ENCODE assay signal across 7 mouse cellular contexts in genomic region chr15:99456963-99457605, GRCm38 (mm10). TPM values are rescaled to one million over a fixed set of nuclear protein-coding genes. Genes with fewer than 3 reads are reported as not detected.
DNase-seq lines count a peak whose midpoint lies in the region; ATAC-seq and TF ChIP-seq lines count a peak whose summit lies in the region.

No protein-coding gene starts in this region.

- under 1% methylated on average over 29 of the region's 43 CpGs for WGBS in hindbrain, postnatal 0 days
- WGBS in limb, embryonic 11.5 days, result under 1% methylated on average over 40 of the region's 43 CpGs
- WGBS in midbrain, embryonic 11.5 days, result under 1% methylated on average over 40 of the region's 43 CpGs

- no peaks in the 10 kb centered on the region for H3K36me3 ChIP-seq in hindbrain, postnatal 0 days (ENCODE audit: insufficient read depth, low read length)
- no peaks in the 10 kb centered on the region for H3K36me3 ChIP-seq in limb, embryonic 11.5 days (ENCODE audit: control insufficient read depth, insufficient read depth, low read length)
- no peaks in the 10 kb centered on the region for H3K36me3 ChIP-seq in midbrain, embryonic 11.5 days (ENCODE audit: control insufficient read depth, insufficient read depth, low read length)

- H3K4me3 ChIP-seq in hindbrain, postnatal 0 days (ENCODE audit: low read length), result peak overlapping the region; percentile 81
- H3K4me3 ChIP-seq in limb, embryonic 11.5 days (ENCODE audit: low read depth, low read length), result peak overlapping the region; percentile 88
- H3K4me3 ChIP-seq in midbrain, embryonic 11.5 days (ENCODE audit: low read depth, low read length), result peak overlapping the region; percentile 87

- peak overlapping the region; percentile 93 for H3K27ac ChIP-seq in hindbrain, postnatal 0 days
- peak overlapping the region; percentile 85 for H3K27ac ChIP-seq in limb, embryonic 11.5 days (replicated peaks; ENCODE audit: low read depth, low read length)
- peak overlapping the region; percentile 58 for H3K27ac ChIP-seq in midbrain, embryonic 11.5 days (ENCODE audit: low read depth, low read length)

- H3K9ac ChIP-seq in hindbrain, postnatal 0 days (replicated peaks; ENCODE audit: low read length), result peak overlapping the region; percentile 70
- H3K9ac ChIP-seq in limb, embryonic 11.5 days (ENCODE audit: low read length), result peak overlapping the region; percentile 78
- peak overlapping the region; percentile 74 for H3K9ac ChIP-seq in midbrain, embryonic 11.5 days (ENCODE audit: low read length)

- H3K4me1 ChIP-seq in hindbrain, postnatal 0 days (ENCODE audit: insufficient read depth, low read length), result peaks cover 26% of the 10 kb centered on the region
- H3K4me1 ChIP-seq in limb, embryonic 11.5 days (ENCODE audit: control insufficient read depth, insufficient read depth, low read length), result peaks cover 23% of the 10 kb centered on the region
- H3K4me1 ChIP-seq in midbrain, embryonic 11.5 days (ENCODE audit: control insufficient read depth, insufficient read depth, low read length), result peaks cover 15% of the 10 kb centered on the region

- TF ChIP-seq CTCF in hindbrain, postnatal 0 days (IDR thresholded peaks at IDR 0.05; ENCODE audit: low read depth), result no peak

- DNase-seq in adrenal gland, adult (ENCODE audit: inconsistent age in 2 of 2, low spot score in 1 of 2), result peak; percentile 83 to 92
- peak; percentile 75 to 77 for DNase-seq in cerebellum, postnatal 14 days
- peak; percentile 44 to 49 for DNase-seq in gastrocnemius, adult 8-10 months (ENCODE audit: low spot score in 2 of 2)
- peak; percentile 75 for DNase-seq in hindbrain, postnatal 0 days (ENCODE audit: low spot score)
- peak; percentile 79 for DNase-seq in limb, embryonic 11.5 days (ENCODE audit: low spot score)
- DNase-seq in midbrain, embryonic 11.5 days (ENCODE audit: low spot score, missing footprints), result peak; percentile 95
- DNase-seq in spleen, postnatal 10 days (ENCODE audit: low spot score in 2 of 2), result peak; percentile 24 to 46

- peak overlapping the region; percentile 86 for H3K4me2 ChIP-seq in hindbrain, postnatal 0 days (ENCODE audit: low read depth, low read length)
- H3K4me2 ChIP-seq in limb, embryonic 11.5 days (ENCODE audit: low read depth, severe bottlenecking), result peak overlapping the region; percentile 68
- peak overlapping the region; percentile 74 for H3K4me2 ChIP-seq in midbrain, embryonic 11.5 days

- peak; percentile 78 for ATAC-seq in hindbrain, postnatal 0 days
- ATAC-seq in limb, embryonic 11.5 days (ENCODE audit: insufficient number of reproducible peaks, low FRiP score, low TSS enrichment, low read depth), result peak; percentile 67
- ATAC-seq in midbrain, embryonic 11.5 days (ENCODE audit: low FRiP score), result peak; percentile 78

- no peaks in the 10 kb centered on the region for H3K27me3 ChIP-seq in hindbrain, postnatal 0 days (ENCODE audit: insufficient read depth, low read length)
- no peaks in the 10 kb centered on the region for H3K27me3 ChIP-seq in limb, embryonic 11.5 days (ENCODE audit: control insufficient read depth, insufficient read depth, low read length)
- no peaks in the 10 kb centered on the region for H3K27me3 ChIP-seq in midbrain, embryonic 11.5 days (ENCODE audit: control insufficient read depth, insufficient read depth, low read length)

- no peaks in the 10 kb centered on the region for H3K9me3 ChIP-seq in hindbrain, postnatal 0 days (ENCODE audit: low read length)
- H3K9me3 ChIP-seq in limb, embryonic 11.5 days (ENCODE audit: control insufficient read depth, low read length), result no peaks in the 10 kb centered on the region
- H3K9me3 ChIP-seq in midbrain, embryonic 11.5 days (ENCODE audit: control insufficient read depth, low read length), result no peaks in the 10 kb centered on the region

RNA-seq across cellular contexts. Expression of gene Nckap5l, which starts 0.5 kb away (rescaled TPM):
- total RNA-seq in gastrocnemius, adult 8-10 months (2022), result 1 to 10 TPM; 1.5 to 2.2 (median 1.7) TPM
- 19.5 and 23.4 TPM in 2 replicates for total RNA-seq in hindbrain, postnatal 0 days (2014; rRNA removed)
- polyA plus RNA-seq in hindbrain, postnatal 0 days (2015; fragmentation: Nextera tagmentation; extraction: Ambion mirVana), result 10.0 and 11.4 TPM in 2 replicates
- 14.2 and 15.6 TPM in 2 replicates for polyA plus RNA-seq in limb, embryonic 11.5 days (2014; fragmentation: Nextera tagmentation; extraction: Ambion mirVana)
- polyA plus RNA-seq in midbrain, embryonic 11.5 days (2014; fragmentation: Nextera tagmentation; extraction: Ambion mirVana), result 8.0 and 9.4 TPM in 2 replicates

RNA-seq across cellular contexts. Expression of gene Bcdin3d, which starts 17.4 kb away (rescaled TPM):
- 1 to 10 TPM; 3.6 to 6.2 (median 4.5) TPM for total RNA-seq in gastrocnemius, adult 8-10 months (2022)
- total RNA-seq in hindbrain, postnatal 0 days (2014; rRNA removed), result 10.1 and 13.7 TPM in 2 replicates
- polyA plus RNA-seq in hindbrain, postnatal 0 days (2015; fragmentation: Nextera tagmentation; extraction: Ambion mirVana), result 12.6 and 12.7 TPM in 2 replicates
- 17.8 and 20.2 TPM in 2 replicates for polyA plus RNA-seq in limb, embryonic 11.5 days (2014; fragmentation: Nextera tagmentation; extraction: Ambion mirVana)
- polyA plus RNA-seq in midbrain, embryonic 11.5 days (2014; fragmentation: Nextera tagmentation; extraction: Ambion mirVana), result 19.5 and 19.7 TPM in 2 replicates

Comparison
In these comparisons a context has a peak if more than half of its experiments do, and no peak if none do; other contexts are left out.
1. Peak in every context shown above with its lines: DNase-seq, ATAC-seq, H3K4me3 ChIP-seq and H3K27ac ChIP-seq.
2. DNase-seq: peak in every context shown above with its lines; median percentile 95 in midbrain, embryonic 11.5 days; 88 in adrenal gland, adult; 79 in limb, embryonic 11.5 days; 76 in cerebellum, postnatal 14 days; 75 in hindbrain, postnatal 0 days; 46 in gastrocnemius, adult 8-10 months; 35 in spleen, postnatal 10 days.